Mouse (Mus musculus) spleen, adult 18-20 months (tissue): ENCODE data around the gene Tnnc2.
A peak's percentile ranks its signal among the peaks of the same experiment; 100 is the strongest.

Source experiments
- DNase-seq, 2 experiments: peaks; one replicate each; pipeline ENCODE4 v3.0.0; 2022; ENCODE audit warnings: mixed read lengths in 2 of 2

Tnnc2 gene

GRCm38 (mm10) chr2:164794293-164794692 is 14.5 kb upstream of the Tnnc2 start:
- DNase-seq = peak; percentile 39 to 62

- no peak for DNase-seq
Observed at GRCm38 (mm10) chr2:164793772-164794171, 14.0 kb upstream of the Tnnc2 start.

- peak; percentile 28 to 63 for DNase-seq
Observed at GRCm38 (mm10) chr2:164793236-164793635, 13.5 kb upstream of the Tnnc2 start.

GRCm38 (mm10) chr2:164792400-164793190 is 12.8 kb upstream of the Tnnc2 start:
- DNase-seq = no peak

DNA sequence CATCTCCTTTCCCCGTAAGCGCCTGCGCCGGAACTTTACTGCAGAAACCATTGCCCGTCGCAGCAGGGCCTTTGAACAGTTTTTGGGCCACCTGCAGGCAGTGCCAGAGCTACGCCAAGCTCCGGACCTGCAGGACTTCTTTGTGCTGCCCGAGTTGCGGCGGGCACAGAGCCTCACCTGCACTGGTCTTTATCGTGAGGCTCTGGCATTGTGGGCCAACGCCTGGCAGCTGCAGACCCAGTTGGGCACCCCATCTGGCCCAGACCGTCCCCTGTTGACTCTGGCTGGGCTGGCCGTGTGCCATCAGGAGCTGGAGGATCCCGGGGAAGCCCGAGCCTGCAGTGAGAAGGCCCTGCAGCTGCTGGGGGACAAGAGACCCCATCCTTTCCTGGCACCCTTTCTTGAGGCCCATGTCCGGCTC is 12.1 kb upstream of the Tnnc2 start:
- no peak for DNase-seq

DNA sequence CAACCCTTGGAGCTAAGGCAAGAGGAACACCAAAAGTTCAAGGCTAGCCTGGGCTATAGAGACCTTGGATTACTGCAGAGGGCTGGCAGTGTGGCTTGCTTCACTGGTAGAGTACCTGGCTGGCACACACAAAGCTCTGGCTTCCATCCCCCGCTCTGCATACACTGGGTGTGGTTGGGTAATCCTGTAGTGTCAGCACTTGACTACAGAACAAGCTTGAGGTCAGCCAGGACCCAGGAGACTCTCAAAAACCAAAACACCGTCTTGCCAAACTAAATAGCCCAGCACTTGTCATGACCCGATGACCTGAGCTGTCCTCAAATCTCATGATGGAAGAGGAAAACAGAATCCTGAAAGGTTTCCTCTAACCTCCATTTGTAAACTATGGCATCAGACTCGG is 10.7 kb upstream of the Tnnc2 start:
- no peak for DNase-seq

DNA sequence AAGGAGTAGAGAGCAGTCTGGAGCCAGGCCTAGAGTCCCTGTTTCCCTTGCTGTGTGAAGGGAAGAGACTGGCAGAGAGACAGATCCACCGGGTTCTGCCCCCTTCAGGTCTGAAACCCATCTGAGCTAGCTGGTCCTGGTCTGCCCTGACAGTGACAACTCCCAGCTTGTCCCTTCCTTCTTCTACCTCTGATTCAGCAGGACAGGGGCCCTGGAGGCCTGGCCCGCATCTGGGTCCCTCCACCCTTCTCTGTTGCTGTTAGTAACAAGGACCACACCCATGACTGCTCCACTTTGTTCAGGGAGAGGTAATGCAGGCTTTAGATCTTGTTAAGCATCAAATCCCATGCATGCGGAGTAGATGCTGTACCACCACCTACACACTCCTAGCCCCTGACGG is 8.6 kb upstream of the Tnnc2 start:
- no peak for DNase-seq

- DNase-seq = no peak
Observed at GRCm38 (mm10) chr2:164787779-164788178, 8.0 kb upstream of the Tnnc2 start.

DNA sequence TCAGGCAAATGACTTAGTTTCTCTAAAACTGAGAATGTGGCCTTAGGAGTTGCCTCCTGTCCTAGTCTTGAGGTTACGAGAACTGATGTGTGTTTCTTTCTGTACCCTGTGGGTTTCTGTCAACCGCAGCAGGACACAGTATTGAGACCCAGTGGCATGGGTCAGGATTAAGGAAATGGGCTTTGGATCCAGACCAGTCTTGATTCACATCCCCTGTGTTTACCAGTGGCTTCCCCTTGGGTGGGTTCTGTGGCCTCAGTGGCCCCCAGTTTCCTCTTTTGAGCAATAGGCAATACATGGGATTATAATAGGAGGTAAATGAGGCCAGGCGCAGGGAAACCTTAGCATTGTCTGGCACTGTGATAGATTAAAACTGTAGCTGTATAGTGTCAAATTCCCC is 7.3 kb upstream of the Tnnc2 start:
- no peak for DNase-seq

DNA sequence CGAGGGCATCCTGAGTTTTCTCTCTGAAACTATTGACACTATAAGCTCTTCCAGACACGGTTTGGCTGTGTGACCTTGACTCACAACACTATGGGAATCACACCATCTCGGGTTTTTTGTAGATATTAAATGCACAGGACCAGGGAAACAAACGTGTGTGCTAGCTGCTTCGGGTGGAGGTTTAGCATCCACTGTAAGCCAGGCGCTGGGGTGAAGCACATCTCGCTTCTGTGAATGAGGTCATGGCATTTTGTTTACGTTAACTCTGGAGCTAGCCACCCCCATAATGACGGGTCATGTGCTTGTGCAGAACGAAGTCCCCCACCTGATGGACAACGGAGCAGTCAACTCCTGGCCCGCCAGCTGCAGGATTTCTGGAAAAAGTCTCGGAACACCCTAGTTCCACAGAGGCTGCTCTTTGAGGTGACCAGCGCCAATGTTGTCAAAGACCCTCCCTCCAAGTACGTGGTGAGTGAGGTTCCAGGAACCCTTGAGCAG is 6.7 kb upstream of the Tnnc2 start:
- no peak for DNase-seq

DNA sequence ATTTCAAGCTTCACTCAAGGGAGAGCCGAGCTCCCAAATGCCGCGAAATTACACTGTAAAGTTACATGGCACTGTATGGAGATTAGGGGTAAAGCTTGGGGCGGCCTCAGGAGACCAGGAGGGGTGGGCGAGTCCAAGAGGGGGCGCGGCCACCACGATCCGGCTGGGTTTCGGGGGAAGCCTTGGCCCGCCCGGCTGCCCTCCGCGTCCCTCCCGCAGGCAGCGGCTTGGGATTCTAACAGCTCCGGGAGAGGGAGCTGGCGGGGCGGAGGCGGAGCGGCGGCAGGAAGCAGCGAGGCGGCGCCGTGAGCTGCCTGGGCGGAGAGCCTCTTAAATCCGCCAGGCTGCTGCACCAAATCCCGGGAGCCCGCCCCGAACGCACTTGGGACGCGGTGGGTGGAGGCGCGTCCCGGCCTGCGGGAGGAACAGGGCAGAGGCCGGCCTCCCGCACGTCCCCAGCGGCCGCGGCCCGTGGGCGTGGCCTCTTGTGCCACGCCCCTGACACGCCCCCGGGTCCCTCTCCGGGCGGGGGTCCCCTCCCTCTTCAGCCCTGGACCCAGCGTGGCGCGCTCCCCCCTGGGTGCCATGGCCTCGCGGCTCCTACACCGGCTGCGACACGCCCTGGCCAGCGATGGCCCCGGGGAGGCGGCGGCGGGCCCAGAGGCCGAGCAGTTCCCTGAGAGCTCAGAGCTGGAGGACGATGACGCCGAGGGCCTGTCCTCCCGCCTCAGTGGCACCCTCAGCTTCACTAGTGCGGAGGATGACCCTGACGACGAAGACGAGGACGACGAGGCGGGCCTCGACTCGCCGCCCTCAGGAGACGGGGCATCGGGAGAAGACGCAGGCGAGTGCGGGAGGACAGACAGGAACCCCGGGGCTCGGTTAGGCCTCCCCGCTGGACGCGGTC is 6.0 kb upstream of the Tnnc2 start, which contains the start of gene Snx21:
Snx21 (plus strand) TSS at position 343 of the 907 bp plus-strand sequence.
- DNase-seq = peak; percentile 62 to 68

- no peak for DNase-seq
Observed at GRCm38 (mm10) chr2:164784869-164785420, 5.2 kb upstream of the Tnnc2 start.

GRCm38 (mm10) chr2:164783926-164784581 is 4.3 kb upstream of the Tnnc2 start:
- DNase-seq = no peak

DNA sequence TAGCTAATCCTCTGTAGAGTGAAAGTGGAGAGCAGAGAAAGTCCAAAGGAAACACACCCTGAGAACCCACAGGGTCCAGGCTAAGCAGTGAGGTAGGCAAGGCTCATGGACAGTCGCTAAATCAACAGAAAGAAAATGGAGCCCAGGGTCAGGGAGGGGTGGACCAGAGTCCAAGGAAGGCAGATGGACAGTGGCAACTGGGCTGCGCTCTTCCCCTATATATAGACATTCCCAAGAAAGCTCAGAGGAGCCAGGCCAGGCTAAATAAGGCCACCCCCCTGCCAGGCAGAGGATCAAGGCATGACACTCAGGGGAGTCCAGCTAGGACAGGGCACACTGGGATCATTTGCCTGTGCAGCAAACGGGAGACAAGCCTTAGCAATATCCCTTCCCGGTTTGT is 2.1 kb upstream of the Tnnc2 start:
- DNase-seq = no peak

DNA sequence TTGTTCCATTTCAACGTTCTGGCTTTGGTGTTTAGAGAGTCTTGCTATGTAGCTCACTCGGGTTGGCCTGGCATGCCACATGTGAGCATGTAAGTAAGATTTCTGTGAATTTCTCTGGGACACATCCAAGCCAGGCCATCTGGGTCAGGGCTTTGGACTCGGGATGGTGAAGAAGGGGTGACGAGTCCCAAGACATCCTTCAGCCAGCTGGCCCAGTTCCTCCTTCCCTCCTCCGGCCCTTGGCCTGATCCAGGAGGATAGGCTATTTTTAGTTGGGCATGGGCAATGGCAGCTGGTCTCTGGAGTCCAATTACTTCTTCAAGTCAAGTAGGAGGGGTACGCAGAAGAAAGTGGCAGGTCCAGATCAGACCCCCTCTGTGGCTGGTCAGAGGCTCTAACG is 958 bp downstream of the Tnnc2 start:
- DNase-seq = no peak

- no peak for DNase-seq
Observed at GRCm38 (mm10) chr2:164778015-164778287, 1.8 kb downstream of the Tnnc2 start.

- DNase-seq = no peak
Observed at GRCm38 (mm10) chr2:164777246-164778014, 2.3 kb downstream of the Tnnc2 start.

GRCm38 (mm10) chr2:164776801-164777200 is 3.0 kb downstream of the Tnnc2 start:
- DNase-seq = no peak

GRCm38 (mm10) chr2:164776130-164776529 is 3.6 kb downstream of the Tnnc2 start:
- DNase-seq = no peak

DNA sequence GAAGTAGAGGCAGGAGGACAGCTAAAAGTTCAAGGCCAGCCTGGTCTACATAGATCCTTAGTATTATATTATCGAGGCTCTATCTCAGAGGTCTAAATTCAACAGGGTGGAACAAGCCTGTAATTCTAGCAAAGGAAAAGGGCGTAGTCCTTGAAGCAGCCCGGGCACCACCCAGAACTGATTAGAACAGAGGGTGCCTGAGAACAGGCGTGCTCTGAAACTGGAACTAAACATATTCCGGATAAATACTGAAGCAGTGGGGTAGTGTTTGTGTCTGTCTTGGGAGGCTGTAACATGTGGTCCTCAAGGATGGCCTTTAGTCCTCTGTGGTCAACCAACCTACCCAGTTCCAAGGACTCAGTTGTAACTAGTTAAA is 5.8 kb downstream of the Tnnc2 start:
- DNase-seq = no peak

GRCm38 (mm10) chr2:164773229-164773988 is 6.4 kb downstream of the Tnnc2 start:
- no peak for DNase-seq
